Mouse (Mus musculus) embryonic fibroblast, embryonic 13.5 days (primary cell): ENCODE data around the gene Map4k1.

Experiments used
- CTCF ChIP-seq: IDR thresholded peaks from 2 replicates; pipeline ENCODE4 v1.5.1; 2011; ENCODE audit warnings: mild to moderate bottlenecking, control low read depth, low read length, moderate library complexity, borderline replicate concordance; ENCODE audit not compliant: insufficient read depth
- POLR2A ChIP-seq: IDR thresholded peaks from 2 replicates; pipeline ENCODE4 v1.6.1; 2011; ENCODE audit warnings: low read depth, mild to moderate bottlenecking, control low read depth, low read length, moderate library complexity

- TF ChIP-seq CTCF (no peak), POLR2A (no peak)
Observed at GRCm38 (mm10) chr7:29019447-29020220, 37.8 kb downstream of the Map4k1 start.
